Mouse (Mus musculus) neural tube, embryonic 13.5 days (tissue): ENCODE data around the gene Emilin3. TPM values are rescaled to one million over a fixed set of nuclear protein-coding genes. Genes with fewer than 3 reads are reported as not detected.

ENCODE experiments used
- ATAC-seq: fragments of 200-750 bp; cut with Nextera tagmentation; 2 replicates; pipeline ENCODE4 v1.8.0; 2017; ENCODE audit warnings: low read depth, mild to moderate bottlenecking, moderate TSS enrichment, moderate library complexity
- H3K27ac ChIP-seq: fragments of 300-500 bp; sonication (generic); replicated peaks from 2 replicates; pipeline ENCODE4 v1.5.1; 2015; ENCODE audit warnings: moderate library complexity, mild to moderate bottlenecking, inconsistent platforms
- H3K27me3 ChIP-seq: fragments of 300-500 bp; sonication (generic); 2 replicates; pipeline ENCODE4 v1.6.1; 2015; ENCODE audit warnings: mild to moderate bottlenecking, inconsistent platforms
- H3K36me3 ChIP-seq: fragments of 300-500 bp; sonication (generic); 2 replicates; pipeline ENCODE4 v1.6.1; 2015; ENCODE audit warnings: mild to moderate bottlenecking, inconsistent platforms
- H3K4me1 ChIP-seq: fragments of 300-500 bp; sonication (generic); replicated peaks from 2 replicates; pipeline ENCODE4 v1.6.1; 2015; ENCODE audit warnings: inconsistent platforms
- H3K4me2 ChIP-seq: fragments of 300-500 bp; sonication (generic); 2 replicates; pipeline ENCODE4 v1.6.1; 2015; ENCODE audit warnings: inconsistent platforms, mild to moderate bottlenecking, moderate library complexity
- H3K4me3 ChIP-seq: fragments of 300-500 bp; sonication (generic); 2 replicates; pipeline ENCODE4 v1.5.1; 2015; ENCODE audit warnings: mild to moderate bottlenecking, inconsistent platforms
- H3K9ac ChIP-seq: fragments of 300-500 bp; sonication (generic); 2 replicates; pipeline ENCODE4 v1.6.1; 2015; ENCODE audit warnings: moderate library complexity, mild to moderate bottlenecking, inconsistent platforms
- H3K9me3 ChIP-seq: fragments of 300-500 bp; sonication (generic); 2 replicates; pipeline ENCODE4 v1.6.1; 2016; ENCODE audit warnings: inconsistent platforms
- WGBS: fragments of 180-500 bp; shearing (Covaris S2); methylation state at CpG from one replicate; pipeline ENCODE4 v1.1.7; 2015; 5-methylcytosine and 5-hydroxymethylcytosine counted together
- polyA plus RNA-seq: library from polyadenylated mRNA; unstranded; fragments of >200 nt; fragmentation: Nextera tagmentation; extraction: Ambion mirVana; gene quantifications from 2 replicates; pipeline ENCODE4 v1.2.1, GENCODE M21; 2015

Gene Emilin3
- polyA plus RNA-seq, 1 experiment from 2014 or later: 0.87 TPM

DNA sequence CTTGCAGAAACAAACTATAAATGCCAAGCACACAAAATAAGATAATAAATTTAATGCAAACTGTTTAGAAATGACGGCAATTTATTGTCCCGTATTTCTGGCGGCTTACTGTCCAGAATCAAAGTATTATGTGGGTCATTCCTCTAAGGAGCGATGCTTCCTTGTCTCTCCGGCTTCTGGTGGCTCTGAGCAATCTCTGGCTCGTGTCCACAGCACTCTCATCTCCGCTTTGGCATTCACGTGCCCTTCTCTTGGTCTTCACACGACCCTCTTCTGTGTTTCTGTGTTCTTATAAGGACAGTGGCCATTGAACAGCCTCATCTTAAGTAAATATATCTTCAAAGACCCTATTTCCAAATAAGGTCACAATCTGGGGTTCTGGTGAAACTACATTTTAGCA, 2.5 kb upstream of the Emilin3 start:
- Histone ChIP-seq H3K36me3 (no peaks in the 10 kb centered on the region), H3K27me3 (peaks cover 53% of the 10 kb centered on the region), H3K4me3 (no peak overlapping the region), H3K9me3 (no peaks in the 10 kb centered on the region), H3K4me1 (peaks cover 14% of the 10 kb centered on the region), H3K4me2 (no peak overlapping the region), H3K9ac (no peak overlapping the region), H3K27ac (no peak overlapping the region)
- 86% methylated on average over 9 of the region's 9 CpGs for WGBS
- ATAC-seq: no peak

DNA sequence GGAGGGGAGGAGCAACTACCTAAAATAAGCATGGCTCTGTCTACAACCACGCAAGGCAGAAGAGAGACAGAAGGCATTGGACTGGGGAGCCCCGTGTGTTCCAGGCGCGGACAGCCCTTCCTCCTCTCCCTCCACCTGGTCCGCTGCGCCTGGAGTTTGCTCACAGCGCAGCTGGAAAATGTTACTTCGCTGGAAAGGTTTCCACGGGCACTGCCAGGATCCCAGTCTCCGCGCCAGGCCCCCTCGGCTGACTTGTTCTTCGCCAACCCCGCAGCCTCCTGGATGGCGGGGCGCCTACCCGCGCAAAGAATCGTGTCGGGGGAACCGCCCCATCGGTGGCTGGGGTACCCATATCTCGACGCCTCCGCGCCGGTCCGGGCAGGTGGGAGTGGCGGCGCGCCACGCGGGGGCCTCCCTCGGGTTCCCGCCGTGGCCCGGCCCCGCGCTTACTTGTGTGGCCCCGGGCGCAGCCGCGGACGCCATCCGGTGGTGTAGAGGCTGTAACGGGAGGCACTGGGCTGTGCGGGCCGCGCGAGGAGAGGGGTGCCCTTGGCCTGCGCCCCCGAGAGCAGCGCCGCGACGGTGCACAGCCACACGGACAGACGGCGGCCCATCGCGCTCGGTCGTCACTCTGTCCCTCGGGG, 448 bp downstream of the Emilin3 start:
- 1% methylated on average over 58 of the region's 64 CpGs for WGBS
- Histone ChIP-seq H3K27ac (no peak overlapping the region), H3K27me3 (peaks cover 67% of the 10 kb centered on the region), H3K9me3 (no peaks in the 10 kb centered on the region), H3K9ac (peak overlapping the region; percentile 64), H3K4me3 (peak overlapping the region; percentile 47), H3K36me3 (no peaks in the 10 kb centered on the region), H3K4me2 (peak overlapping the region; percentile 80), H3K4me1 (peaks cover 14% of the 10 kb centered on the region)
- peak; percentile 60 for ATAC-seq

DNA sequence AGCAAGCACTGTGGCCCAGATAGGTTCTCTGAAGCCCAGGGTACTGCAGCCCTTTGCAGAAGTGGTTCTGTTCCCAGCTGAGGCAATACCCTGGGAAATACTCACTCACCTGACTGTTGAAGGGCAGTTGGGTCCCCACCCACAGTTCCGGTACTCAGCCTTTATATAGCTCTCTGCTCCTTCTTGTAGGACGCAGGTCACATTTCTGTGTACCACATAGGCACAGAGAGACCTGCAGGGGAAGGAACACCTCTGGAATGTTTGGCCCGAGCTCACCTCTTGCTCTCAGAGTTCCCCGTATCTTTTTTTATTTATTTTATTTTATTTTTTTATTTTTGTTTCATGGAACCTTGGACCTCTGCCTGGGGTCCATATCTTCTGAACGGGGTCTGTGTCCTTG, 1.5 kb downstream of the Emilin3 start:
- Histone ChIP-seq H3K27me3 (peaks cover 67% of the 10 kb centered on the region), H3K4me3 (no peak overlapping the region), H3K27ac (no peak overlapping the region), H3K36me3 (no peaks in the 10 kb centered on the region), H3K4me2 (no peak overlapping the region), H3K9me3 (no peaks in the 10 kb centered on the region), H3K9ac (no peak overlapping the region), H3K4me1 (peaks cover 14% of the 10 kb centered on the region)
- 88% methylated on average over 5 of the region's 5 CpGs for WGBS
- ATAC-seq: no peak

DNA sequence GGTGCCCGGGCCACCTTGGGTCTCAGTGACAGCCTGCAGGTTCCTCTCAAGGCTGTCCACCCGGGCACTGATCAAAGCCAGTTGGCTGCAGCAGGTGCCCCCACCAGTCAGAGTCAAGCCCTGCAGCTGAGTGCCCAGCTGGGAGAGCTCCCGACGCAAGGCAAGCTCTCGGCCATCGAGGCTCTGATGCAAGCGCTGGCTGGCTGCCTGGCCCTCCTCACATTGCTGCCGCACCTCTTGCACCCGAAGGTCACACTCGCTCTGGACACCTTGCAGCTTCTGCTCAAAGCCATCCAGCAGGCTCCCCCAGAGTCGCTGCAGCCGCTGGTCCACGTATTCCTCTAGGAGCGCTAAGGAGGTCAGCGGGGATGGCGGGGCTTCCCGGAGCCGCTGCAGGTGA, 3.5 kb downstream of the Emilin3 start:
- no peaks in the 10 kb centered on the region for H3K36me3 ChIP-seq

DNA sequence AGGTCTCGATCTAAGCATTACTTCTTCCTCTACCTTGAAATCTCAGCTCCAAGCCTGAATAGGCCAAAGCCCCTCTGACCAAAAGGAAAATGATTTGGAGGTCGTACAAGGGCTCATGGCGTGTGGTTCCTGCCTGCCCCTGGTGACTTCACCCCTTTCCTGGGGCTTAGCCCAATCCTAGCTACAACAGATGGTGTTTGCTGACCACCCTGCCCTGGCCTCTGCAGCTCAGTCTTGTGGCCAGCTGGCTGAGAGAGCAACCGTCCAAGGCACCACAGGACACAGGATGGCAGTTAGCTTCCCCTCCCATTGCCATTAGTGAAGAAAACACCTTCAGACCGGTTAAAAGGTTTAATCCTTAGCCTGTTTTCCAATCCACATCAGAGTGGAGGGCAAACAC, 6.0 kb downstream of the Emilin3 start:
- H3K9me3 ChIP-seq: no peaks in the 10 kb centered on the region
- no peaks in the 10 kb centered on the region for H3K36me3 ChIP-seq
- H3K27me3 ChIP-seq: peaks cover 28% of the 10 kb centered on the region
- WGBS: 73% methylated on average over 5 of the region's 5 CpGs
- no peaks in the 10 kb centered on the region for H3K4me1 ChIP-seq
- no peak overlapping the region for H3K27ac ChIP-seq
- no peak overlapping the region for H3K9ac ChIP-seq
- no peak overlapping the region for H3K4me3 ChIP-seq
- H3K4me2 ChIP-seq: no peak overlapping the region
- ATAC-seq: no peak

More for the DNA sequence above, 3.5 kb downstream of the Emilin3 start:
- H3K9me3 ChIP-seq: no peaks in the 10 kb centered on the region
- H3K27ac ChIP-seq: no peak overlapping the region
- H3K27me3 ChIP-seq: peaks cover 53% of the 10 kb centered on the region
- peaks cover 14% of the 10 kb centered on the region for H3K4me1 ChIP-seq
- no peak overlapping the region for H3K9ac ChIP-seq
- H3K4me3 ChIP-seq: no peak overlapping the region
- 60% methylated on average over 18 of the region's 18 CpGs for WGBS
- no peak overlapping the region for H3K4me2 ChIP-seq
- no peak for ATAC-seq

DNA sequence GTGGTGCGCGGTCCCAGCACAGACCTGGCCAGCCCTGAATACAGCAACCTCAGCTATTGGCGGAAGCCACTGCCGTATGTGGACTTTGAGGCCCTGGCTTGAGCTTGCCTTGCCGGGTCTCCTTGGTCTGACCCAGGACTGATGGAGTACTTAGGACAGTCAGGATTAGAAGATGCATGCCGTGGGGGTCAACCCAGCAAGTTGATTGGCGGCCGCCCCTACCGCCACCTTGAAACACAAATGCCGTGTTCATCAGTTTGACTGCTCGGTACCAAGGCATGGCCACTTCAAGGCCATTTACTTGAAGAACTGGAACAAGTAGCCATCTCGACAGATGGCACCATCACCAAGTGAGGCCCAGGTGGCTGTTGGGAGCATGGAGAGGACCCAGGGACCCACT, 6.8 kb downstream of the Emilin3 start:
- WGBS: 96% methylated on average over 12 of the region's 12 CpGs
- H3K36me3 ChIP-seq: no peaks in the 10 kb centered on the region
- H3K27me3 ChIP-seq: peaks cover 20% of the 10 kb centered on the region
- no peak overlapping the region for H3K9ac ChIP-seq
- no peaks in the 10 kb centered on the region for H3K4me1 ChIP-seq
- H3K9me3 ChIP-seq: no peaks in the 10 kb centered on the region
- H3K4me2 ChIP-seq: no peak overlapping the region
- no peak overlapping the region for H3K4me3 ChIP-seq
- ATAC-seq: no peak
- no peak overlapping the region for H3K27ac ChIP-seq

DNA sequence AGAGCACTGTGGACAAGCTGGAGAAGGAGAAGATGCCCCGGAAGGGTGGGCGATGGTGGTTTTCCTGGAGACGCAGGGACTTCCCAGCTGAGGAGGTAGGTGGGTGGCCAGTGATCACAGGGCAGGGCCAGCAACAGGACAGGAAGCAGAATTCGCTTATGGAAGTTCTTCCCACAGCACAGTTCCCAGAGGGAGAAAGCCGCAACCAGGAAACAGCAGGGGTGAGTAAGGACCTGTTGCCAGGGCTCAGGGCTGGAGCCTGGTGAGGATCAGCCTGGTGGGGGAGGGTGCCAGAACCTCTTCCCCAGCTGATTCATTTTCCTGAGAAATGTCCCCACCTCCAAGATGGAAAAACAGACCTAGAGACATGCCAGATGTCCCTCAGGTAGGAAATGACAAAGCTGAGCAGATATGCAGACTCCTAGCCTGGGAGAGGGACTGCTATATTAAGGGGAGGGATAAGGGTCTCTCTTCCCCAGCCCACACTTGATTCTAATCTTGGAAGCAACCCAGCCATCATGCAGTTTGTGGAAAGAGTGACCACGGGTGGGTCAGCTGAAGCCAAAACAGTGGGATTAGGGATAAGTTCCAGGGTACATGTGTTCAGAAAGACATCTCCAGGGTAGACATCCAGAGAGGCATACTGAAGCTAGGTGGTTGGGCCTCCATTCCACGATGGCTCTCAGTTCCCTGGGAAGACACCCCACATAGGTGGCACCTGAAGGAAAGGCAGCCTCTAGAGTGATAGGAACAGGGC, 10.3 kb downstream of the Emilin3 start:
- no peak overlapping the region for H3K9ac ChIP-seq
- H3K27me3 ChIP-seq: no peaks in the 10 kb centered on the region
- H3K4me3 ChIP-seq: no peak overlapping the region
- no peak overlapping the region for H3K4me2 ChIP-seq
- H3K27ac ChIP-seq: no peak overlapping the region
- no peaks in the 10 kb centered on the region for H3K36me3 ChIP-seq
- no peak for ATAC-seq
- H3K4me1 ChIP-seq: no peaks in the 10 kb centered on the region
- 87% methylated on average over 7 of the region's 7 CpGs for WGBS
- H3K9me3 ChIP-seq: no peaks in the 10 kb centered on the region

DNA sequence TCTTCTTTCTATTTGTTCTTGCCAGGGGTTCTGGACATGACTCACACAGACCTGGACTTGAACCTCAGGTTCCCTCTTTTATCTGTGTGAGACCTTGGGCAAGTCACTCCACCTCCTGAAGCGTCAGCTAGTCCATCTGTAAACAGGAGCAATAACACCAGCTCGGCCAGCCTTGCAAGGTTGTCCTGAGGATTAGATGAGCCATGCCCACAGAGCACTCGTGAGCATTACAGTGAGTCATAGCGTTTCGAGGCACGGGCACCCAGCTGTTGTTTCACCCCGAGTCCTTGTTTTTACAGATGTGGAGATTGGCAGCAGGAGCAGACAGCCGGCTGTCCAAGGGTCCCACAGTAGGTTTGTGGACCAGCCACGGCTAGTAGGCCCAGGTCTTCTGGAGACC, 20.4 kb downstream of the Emilin3 start:
- H3K9ac ChIP-seq: no peak overlapping the region
- no peaks in the 10 kb centered on the region for H3K36me3 ChIP-seq
- no peak overlapping the region for H3K4me2 ChIP-seq
- no peak overlapping the region for H3K27ac ChIP-seq
- no peaks in the 10 kb centered on the region for H3K9me3 ChIP-seq
- WGBS: 81% methylated on average over 9 of the region's 9 CpGs
- H3K27me3 ChIP-seq: peaks cover 20% of the 10 kb centered on the region
- ATAC-seq: no peak
- no peak overlapping the region for H3K4me3 ChIP-seq
- H3K4me1 ChIP-seq: peaks cover 16% of the 10 kb centered on the region

DNA sequence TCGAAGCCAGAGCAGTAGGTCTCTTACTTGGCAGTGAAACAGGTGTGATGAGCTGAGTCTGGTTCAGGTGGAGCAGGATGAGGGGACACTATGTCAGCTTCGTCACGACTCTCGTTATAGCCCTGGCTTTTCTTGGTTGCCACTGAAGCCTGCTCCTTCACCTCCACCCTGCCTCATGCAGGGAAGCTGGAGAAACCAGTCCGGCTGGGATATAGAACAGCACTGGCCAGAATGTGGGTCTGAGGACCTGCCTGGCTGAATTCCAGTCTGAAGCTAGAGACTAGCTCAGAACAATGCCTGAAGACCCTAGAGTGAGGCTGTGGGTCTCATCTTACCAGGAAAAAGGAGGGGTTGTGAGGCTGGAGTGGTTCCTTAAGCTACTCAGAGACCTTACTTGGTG, 21.1 kb downstream of the Emilin3 start:
- H3K4me2 ChIP-seq: no peak overlapping the region
- H3K4me3 ChIP-seq: no peak overlapping the region
- no peak overlapping the region for H3K9ac ChIP-seq
- no peaks in the 10 kb centered on the region for H3K36me3 ChIP-seq
- H3K27ac ChIP-seq: no peak overlapping the region
- 82% methylated on average over 5 of the region's 5 CpGs for WGBS
- peaks cover 16% of the 10 kb centered on the region for H3K4me1 ChIP-seq
- peaks cover 20% of the 10 kb centered on the region for H3K27me3 ChIP-seq
- H3K9me3 ChIP-seq: no peaks in the 10 kb centered on the region
- no peak for ATAC-seq

DNA sequence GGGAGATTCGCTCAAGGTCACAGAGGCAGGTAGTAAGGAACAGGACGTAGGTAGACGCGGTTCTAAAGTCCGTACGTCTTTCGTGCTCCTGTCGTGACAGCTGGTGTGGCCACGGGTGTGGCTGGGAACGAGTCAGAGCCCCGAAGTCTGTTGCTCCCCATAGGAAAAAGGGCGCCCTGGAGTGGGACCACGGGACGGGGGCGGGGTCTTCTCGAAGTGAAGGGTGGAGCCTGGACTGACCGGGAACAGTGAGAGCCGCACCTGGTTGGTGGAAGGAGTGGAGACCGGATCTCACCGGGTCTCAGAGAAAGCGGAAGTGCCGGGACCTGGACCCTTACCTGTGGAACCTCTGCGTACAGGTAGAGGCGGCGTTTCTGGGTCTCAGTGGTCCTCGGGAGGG, 24.3 kb downstream of the Emilin3 start:
- H3K27ac ChIP-seq: no peak overlapping the region
- no peaks in the 10 kb centered on the region for H3K9me3 ChIP-seq
- peak overlapping the region; percentile 55 for H3K9ac ChIP-seq
- peak; percentile 66; the same call in 1 of the 2 replicates for ATAC-seq
- peak overlapping the region; percentile 79 for H3K4me2 ChIP-seq
- WGBS: under 1% methylated on average over 26 of the region's 26 CpGs
- peak overlapping the region; percentile 40 for H3K4me3 ChIP-seq
- peaks cover 16% of the 10 kb centered on the region for H3K4me1 ChIP-seq
- no peaks in the 10 kb centered on the region for H3K36me3 ChIP-seq
- peaks cover 20% of the 10 kb centered on the region for H3K27me3 ChIP-seq

DNA sequence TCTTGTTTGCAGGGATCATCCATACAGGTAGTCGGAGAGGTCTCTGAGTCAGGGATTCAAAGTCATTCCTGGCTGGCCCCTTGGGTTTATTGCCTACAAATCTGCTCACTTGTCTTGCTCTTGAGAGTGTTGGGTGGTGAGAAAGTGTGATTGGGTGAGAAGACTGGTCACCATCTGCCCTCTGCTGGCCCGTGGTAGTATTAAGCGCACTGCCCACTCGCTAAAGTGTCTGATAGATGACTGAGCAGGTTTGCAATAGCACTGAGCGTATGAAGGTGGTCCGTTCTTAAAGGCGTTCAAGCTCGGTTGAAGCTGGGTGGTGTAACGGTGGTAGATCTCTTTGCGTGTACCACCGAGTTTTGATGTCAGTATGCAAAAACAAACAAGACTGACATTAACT, 24.8 kb downstream of the Emilin3 start:
- Histone ChIP-seq H3K4me3 (peak overlapping the region; percentile 40), H3K4me2 (peak overlapping the region; percentile 79), H3K27me3 (peaks cover 20% of the 10 kb centered on the region), H3K27ac (no peak overlapping the region), H3K9me3 (no peaks in the 10 kb centered on the region), H3K4me1 (peaks cover 16% of the 10 kb centered on the region), H3K36me3 (no peaks in the 10 kb centered on the region), H3K9ac (peak overlapping the region; percentile 55; the same call in 1 of the 2 replicates)
- peak; percentile 86 for ATAC-seq
- WGBS: 3% methylated on average over 11 of the region's 11 CpGs

DNA sequence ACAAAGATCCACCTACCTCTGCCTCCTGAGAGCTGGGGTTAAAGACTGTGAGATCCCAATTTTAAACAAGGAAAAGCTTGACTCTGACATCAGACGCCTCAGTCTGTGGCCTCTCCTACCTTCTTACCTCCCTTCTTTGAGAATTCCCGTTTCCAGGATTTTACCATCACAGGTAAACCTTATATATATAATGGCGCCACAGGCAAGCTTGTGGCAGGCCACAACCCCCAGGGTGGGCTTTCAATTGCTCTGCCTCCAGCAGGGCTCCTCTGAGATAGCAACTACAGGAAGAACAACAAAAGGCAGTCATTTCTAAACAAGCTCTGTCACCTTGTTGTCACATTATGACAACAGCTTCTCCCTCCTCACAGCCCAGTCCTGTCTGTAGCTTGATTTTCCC, 25.9 kb downstream of the Emilin3 start:
- no peak for ATAC-seq
- Histone ChIP-seq H3K9me3 (no peaks in the 10 kb centered on the region), H3K4me1 (peaks cover 16% of the 10 kb centered on the region), H3K9ac (no peak overlapping the region), H3K27ac (no peak overlapping the region), H3K36me3 (no peaks in the 10 kb centered on the region), H3K4me3 (no peak overlapping the region), H3K4me2 (no peak overlapping the region), H3K27me3 (peaks cover 20% of the 10 kb centered on the region)
- 80% methylated on average over 3 of the region's 3 CpGs for WGBS
